Mouse (Mus musculus) megakaryocyte-erythroid progenitor cell, adult 5-6 weeks (primary cell): Measurements from ENCODE around the gene Zfp467. TPM values are rescaled to one million over a fixed set of nuclear protein-coding genes. Genes with fewer than 3 reads are reported as not detected.

ENCODE experiments used
- ATAC-seq: replicated peaks from 2 replicates; pipeline ENCODE4 v1.8.0; 2016; ENCODE audit warnings: mild to moderate bottlenecking, inconsistent platforms; ENCODE audit not compliant: severe bottlenecking, poor library complexity, low FRiP score, low TSS enrichment
- total RNA-seq, 2 experiments: library from RNA; stranded (forward) in 1 of 2; stranded (reverse) in 1 of 2; fragments of 200-1000, 215-1000 nt in 1 of 2; fragments of >200 nt in 1 of 2; fragmentation: Nextera tagmentation in 1 of 2; gene quantifications; 2 replicates each; pipeline ENCODE4 v1.2.3; 2014 to 2017

Zfp467 gene
- total RNA-seq (2014; fragmentation: Nextera tagmentation), result 0.33 and 0.67 TPM in 2 replicates
- 0.33 TPM in 1 of 2 replicates, not detected in the other for total RNA-seq (2017)

- 0 out of 2 replicates have a peak, but pooled peaks have one; percentile 45 for ATAC-seq
Measured at GRCm38 (mm10) chr6:48445181-48446101, at the start of gene Zfp467. Gene Zfp467 (minus strand): TSS chr6:48445825.

GRCm38 (mm10) chr6:48493136-48493730 is 47.6 kb upstream of the Zfp467 start:
- ATAC-seq, result no peak

- ATAC-seq, result no peak
Measured at GRCm38 (mm10) chr6:48491361-48491760, 45.7 kb upstream of the Zfp467 start.

- ATAC-seq, result no peak
Measured at GRCm38 (mm10) chr6:48489741-48490140, 44.1 kb upstream of the Zfp467 start.

- ATAC-seq, result no peak
Measured at GRCm38 (mm10) chr6:48487747-48488725, 42.4 kb upstream of the Zfp467 start.

GRCm38 (mm10) chr6:48482501-48482900 is 36.9 kb upstream of the Zfp467 start:
- no peak for ATAC-seq

GRCm38 (mm10) chr6:48478446-48478845 is 32.8 kb upstream of the Zfp467 start:
- ATAC-seq, result no peak

GRCm38 (mm10) chr6:48470739-48471138 is 25.1 kb upstream of the Zfp467 start:
- ATAC-seq, result no peak

- no peak for ATAC-seq
Measured at GRCm38 (mm10) chr6:48467490-48467889, 21.9 kb upstream of the Zfp467 start.

GRCm38 (mm10) chr6:48466715-48467114 is 21.1 kb upstream of the Zfp467 start:
- no peak for ATAC-seq

- ATAC-seq, result no peak
Measured at GRCm38 (mm10) chr6:48464966-48465679, 19.5 kb upstream of the Zfp467 start.

GRCm38 (mm10) chr6:48452771-48453170 is 7.1 kb upstream of the Zfp467 start:
- no peak for ATAC-seq

- no peak for ATAC-seq
Measured at GRCm38 (mm10) chr6:48452151-48452550, 6.5 kb upstream of the Zfp467 start.

- ATAC-seq, result no peak
Measured at GRCm38 (mm10) chr6:48448527-48448926, 2.9 kb upstream of the Zfp467 start.

GRCm38 (mm10) chr6:48447929-48448328 is 2.3 kb upstream of the Zfp467 start, which contains the start of gene Sspo:
Gene Sspo (plus strand): TSS chr6:48448229.
- no peak for ATAC-seq

- ATAC-seq, result no peak
Measured at GRCm38 (mm10) chr6:48446896-48447295, 1.3 kb upstream of the Zfp467 start.

- no peak for ATAC-seq
Measured at GRCm38 (mm10) chr6:48446256-48446655, 631 bp upstream of the Zfp467 start.

GRCm38 (mm10) chr6:48444310-48445180 is 1.1 kb downstream of the Zfp467 start:
- ATAC-seq, result no peak
